Mouse (Mus musculus): Measurements from ENCODE around the gene Ctbp2. TPM values are rescaled to one million over a fixed set of nuclear protein-coding genes. Genes with fewer than 3 reads are reported as not detected.

The Ctbp2 gene
- polyA plus RNA-seq, 2 experiments = 59.2 to 77.7 TPM

GRCm38 (mm10) chr7:133015416-133016070 is 108.6 kb downstream of the Ctbp2 start:
- H3K4me2 ChIP-seq (replicated peaks; ENCODE audit: low read depth, low read length, severe bottlenecking) = no peak overlapping the region
- peaks cover 3% of the 10 kb centered on the region; the same call in 1 of the 2 replicates for H3K36me3 ChIP-seq (ENCODE audit: control insufficient read depth, insufficient read depth, low read length)
- no peaks in the 10 kb centered on the region for H3K9me3 ChIP-seq (ENCODE audit: control insufficient read depth, low read length)
- H3K4me3 ChIP-seq (replicated peaks; ENCODE audit: low read length) = no peak overlapping the region
- WGBS = 39% methylated on average over 7 of the region's 7 CpGs
- peaks cover 32% of the 10 kb centered on the region for H3K4me1 ChIP-seq (ENCODE audit: control insufficient read depth, insufficient read depth, low read length)
- no peak for DNase-seq (ENCODE audit: low spot score)
- no peak overlapping the region for H3K27ac ChIP-seq (replicated peaks; ENCODE audit: low read depth, low read length)
- H3K27me3 ChIP-seq (ENCODE audit: control insufficient read depth, insufficient read depth, low read length) = no peaks in the 10 kb centered on the region
- no peak overlapping the region for H3K9ac ChIP-seq (ENCODE audit: low read depth, low read length, severe bottlenecking)
- peak; percentile 41 for ATAC-seq (ENCODE audit: low FRiP score, low read depth)
- no peak for TF ChIP-seq POLR2A (IDR thresholded peaks at IDR 0.05; ENCODE audit: borderline replicate concordance, extremely low read depth, insufficient read depth, insufficient read length)

DNA sequence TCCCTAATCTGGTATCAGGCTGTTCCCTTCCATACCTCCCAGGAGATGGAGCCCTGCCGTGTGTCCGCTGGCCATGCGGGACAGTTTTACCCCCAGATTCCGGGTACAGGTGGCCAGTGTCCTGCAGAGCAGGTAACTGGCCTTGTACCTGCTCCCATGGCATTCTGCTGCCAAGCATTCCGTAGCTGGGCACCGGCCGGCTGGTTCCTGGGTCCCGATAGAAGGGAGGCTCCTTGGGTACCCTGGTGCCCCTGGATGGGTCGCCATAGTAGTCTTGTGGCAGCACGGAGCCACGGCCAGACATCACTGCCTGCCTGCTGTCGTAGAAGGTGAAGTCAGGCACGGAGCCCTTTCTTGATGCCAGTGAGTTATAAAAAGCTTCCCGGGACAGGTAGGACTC is 109.5 kb downstream of the Ctbp2 start:
- no peak overlapping the region for H3K9ac ChIP-seq (ENCODE audit: low read depth, low read length, severe bottlenecking)
- DNase-seq (ENCODE audit: low spot score) = no peak
- no peak overlapping the region for H3K4me2 ChIP-seq (replicated peaks; ENCODE audit: low read depth, low read length, severe bottlenecking)
- WGBS = 94% methylated on average over 14 of the region's 14 CpGs
- TF ChIP-seq POLR2A (IDR thresholded peaks at IDR 0.05; ENCODE audit: borderline replicate concordance, extremely low read depth, insufficient read depth, insufficient read length) = no peak
- no peak overlapping the region for H3K4me3 ChIP-seq (replicated peaks; ENCODE audit: low read length)
- peaks cover 26% of the 10 kb centered on the region for H3K4me1 ChIP-seq (ENCODE audit: control insufficient read depth, insufficient read depth, low read length)
- no peaks in the 10 kb centered on the region for H3K9me3 ChIP-seq (ENCODE audit: control insufficient read depth, low read length)
- no peak for ATAC-seq (ENCODE audit: low FRiP score, low read depth)
- H3K27me3 ChIP-seq (ENCODE audit: control insufficient read depth, insufficient read depth, low read length) = no peaks in the 10 kb centered on the region
- H3K36me3 ChIP-seq (ENCODE audit: control insufficient read depth, insufficient read depth, low read length) = peaks cover 7% of the 10 kb centered on the region; the same call in 1 of the 2 replicates
- H3K27ac ChIP-seq (replicated peaks; ENCODE audit: low read depth, low read length) = no peak overlapping the region

DNA sequence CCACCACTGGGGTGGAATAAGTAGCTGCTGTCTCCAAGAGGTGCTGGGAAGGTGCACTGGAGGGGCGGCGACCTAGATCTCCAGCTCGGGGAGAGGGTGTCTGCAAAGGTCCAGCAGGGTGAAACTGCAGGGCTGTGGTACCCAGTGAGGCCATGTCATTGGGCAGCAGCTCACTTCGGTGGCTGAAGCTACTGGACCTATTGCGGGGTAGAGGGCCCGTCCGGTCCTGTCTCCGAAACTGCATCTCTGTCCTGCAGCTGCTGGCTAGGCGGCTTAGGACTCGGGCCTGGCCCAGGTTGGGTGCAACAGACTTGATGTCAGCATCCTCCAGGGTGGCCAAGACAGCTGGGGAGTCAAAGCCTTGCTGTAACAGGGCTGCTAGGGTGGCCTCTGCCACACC is 110.2 kb downstream of the Ctbp2 start:
- WGBS = 92% methylated on average over 10 of the region's 10 CpGs
- Histone ChIP-seq H3K9ac (ENCODE audit: low read depth, low read length, severe bottlenecking) (no peak overlapping the region), H3K4me2 (replicated peaks; ENCODE audit: low read depth, low read length, severe bottlenecking) (no peak overlapping the region), H3K4me3 (replicated peaks; ENCODE audit: low read length) (no peak overlapping the region), H3K36me3 (ENCODE audit: control insufficient read depth, insufficient read depth, low read length) (peaks cover 8% of the 10 kb centered on the region; the same call in 1 of the 2 replicates), H3K27me3 (ENCODE audit: control insufficient read depth, insufficient read depth, low read length) (no peaks in the 10 kb centered on the region), H3K9me3 (ENCODE audit: control insufficient read depth, low read length) (no peaks in the 10 kb centered on the region), H3K4me1 (ENCODE audit: control insufficient read depth, insufficient read depth, low read length) (peaks cover 24% of the 10 kb centered on the region), H3K27ac (replicated peaks; ENCODE audit: low read depth, low read length) (no peak overlapping the region)
- no peak for TF ChIP-seq POLR2A (IDR thresholded peaks at IDR 0.05; ENCODE audit: borderline replicate concordance, extremely low read depth, insufficient read depth, insufficient read length)
- ATAC-seq (ENCODE audit: low FRiP score, low read depth) (no peak), DNase-seq (ENCODE audit: low spot score) (no peak)

DNA sequence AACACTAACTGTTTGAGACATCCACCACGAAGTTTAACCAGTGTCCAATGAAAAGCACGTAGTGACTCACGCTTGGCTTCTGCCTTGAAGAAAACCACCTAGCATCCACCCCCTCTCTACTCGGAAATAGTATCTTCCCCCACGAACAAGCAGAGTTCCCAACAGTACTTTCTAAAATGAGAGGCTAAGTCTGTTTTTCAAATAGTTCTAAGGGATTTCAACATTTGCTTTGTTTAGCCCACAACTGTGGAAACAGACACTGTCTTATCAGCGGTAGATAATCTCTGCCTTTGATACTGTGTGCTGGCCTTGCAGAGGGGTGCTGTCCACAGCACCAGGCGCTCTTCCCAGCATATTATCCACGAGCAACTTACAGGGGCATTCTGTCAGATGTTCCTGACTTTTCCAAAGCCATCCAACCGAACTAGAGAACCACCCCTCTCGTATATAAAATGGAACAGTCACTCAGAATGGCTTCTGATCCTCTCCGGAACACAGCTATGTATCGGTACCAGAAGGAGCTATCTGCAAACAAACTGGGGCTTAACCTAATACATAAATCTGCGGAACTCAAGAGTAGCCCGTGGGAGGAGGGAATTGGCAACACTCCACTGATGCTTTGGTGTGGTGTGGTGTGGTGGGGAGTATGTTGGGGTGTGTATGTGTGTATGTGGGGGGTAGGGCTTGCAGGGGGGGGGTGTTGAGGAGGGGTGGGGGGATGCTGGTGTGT is 111.4 kb downstream of the Ctbp2 start:
- Histone ChIP-seq H3K4me1 (ENCODE audit: control insufficient read depth, insufficient read depth, low read length) (peaks cover 20% of the 10 kb centered on the region), H3K9me3 (ENCODE audit: control insufficient read depth, low read length) (no peaks in the 10 kb centered on the region), H3K27ac (replicated peaks; ENCODE audit: low read depth, low read length) (no peak overlapping the region), H3K9ac (ENCODE audit: low read depth, low read length, severe bottlenecking) (no peak overlapping the region), H3K27me3 (ENCODE audit: control insufficient read depth, insufficient read depth, low read length) (no peaks in the 10 kb centered on the region), H3K4me2 (replicated peaks; ENCODE audit: low read depth, low read length, severe bottlenecking) (no peak overlapping the region), H3K36me3 (ENCODE audit: control insufficient read depth, insufficient read depth, low read length) (peaks cover 8% of the 10 kb centered on the region; the same call in 1 of the 2 replicates), H3K4me3 (replicated peaks; ENCODE audit: low read length) (no peak overlapping the region)
- 62% methylated on average over 14 of the region's 14 CpGs for WGBS
- no peak for ATAC-seq (ENCODE audit: low FRiP score, low read depth)
- DNase-seq (ENCODE audit: low spot score) = no peak
- TF ChIP-seq POLR2A (IDR thresholded peaks at IDR 0.05; ENCODE audit: borderline replicate concordance, extremely low read depth, insufficient read depth, insufficient read length) = no peak

DNA sequence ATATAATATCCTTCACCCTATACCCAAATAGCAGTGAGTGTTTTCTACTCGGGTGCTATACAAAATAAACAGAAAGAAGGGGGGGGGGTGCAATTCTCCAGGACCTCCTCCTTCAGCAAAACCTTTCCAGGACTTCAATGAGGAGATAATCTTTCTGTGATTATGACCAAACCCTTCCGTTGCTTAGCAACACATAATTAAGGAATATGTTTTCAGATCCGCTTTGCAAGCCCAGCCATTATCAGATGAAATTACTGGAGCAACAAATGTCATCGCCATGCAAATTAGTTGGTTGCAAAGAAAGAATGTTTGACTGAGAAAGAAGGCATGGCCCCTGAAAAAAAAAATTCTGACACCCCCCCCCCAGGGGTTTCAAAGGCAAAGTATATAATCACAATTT is 112.5 kb downstream of the Ctbp2 start:
- H3K9ac ChIP-seq (ENCODE audit: low read depth, low read length, severe bottlenecking) = no peak overlapping the region
- peaks cover 8% of the 10 kb centered on the region; the same call in 1 of the 2 replicates for H3K36me3 ChIP-seq (ENCODE audit: control insufficient read depth, insufficient read depth, low read length)
- no peak overlapping the region for H3K27ac ChIP-seq (replicated peaks; ENCODE audit: low read depth, low read length)
- whole genome bisulfite sequencing = 55% methylated on average over 4 of the region's 4 CpGs
- H3K4me3 ChIP-seq (replicated peaks; ENCODE audit: low read length) = no peak overlapping the region
- no peak; the same call in 1 of the 2 replicates for ATAC-seq (ENCODE audit: low FRiP score, low read depth)
- peaks cover 20% of the 10 kb centered on the region for H3K4me1 ChIP-seq (ENCODE audit: control insufficient read depth, insufficient read depth, low read length)
- H3K4me2 ChIP-seq (replicated peaks; ENCODE audit: low read depth, low read length, severe bottlenecking) = 0 out of 2 replicates have a peak overlapping the region, but pooled peaks have one; percentile 5
- TF ChIP-seq POLR2A (IDR thresholded peaks at IDR 0.05; ENCODE audit: borderline replicate concordance, extremely low read depth, insufficient read depth, insufficient read length) = no peak
- peak; percentile 29 for DNase-seq (ENCODE audit: low spot score)
- H3K27me3 ChIP-seq (ENCODE audit: control insufficient read depth, insufficient read depth, low read length) = no peaks in the 10 kb centered on the region
- H3K9me3 ChIP-seq (ENCODE audit: control insufficient read depth, low read length) = no peaks in the 10 kb centered on the region

Data from limb, embryonic 14.5 days (tissue).